Comparison of ENCODE assay signal across 10 mouse cellular contexts in the genomic region with DNA sequence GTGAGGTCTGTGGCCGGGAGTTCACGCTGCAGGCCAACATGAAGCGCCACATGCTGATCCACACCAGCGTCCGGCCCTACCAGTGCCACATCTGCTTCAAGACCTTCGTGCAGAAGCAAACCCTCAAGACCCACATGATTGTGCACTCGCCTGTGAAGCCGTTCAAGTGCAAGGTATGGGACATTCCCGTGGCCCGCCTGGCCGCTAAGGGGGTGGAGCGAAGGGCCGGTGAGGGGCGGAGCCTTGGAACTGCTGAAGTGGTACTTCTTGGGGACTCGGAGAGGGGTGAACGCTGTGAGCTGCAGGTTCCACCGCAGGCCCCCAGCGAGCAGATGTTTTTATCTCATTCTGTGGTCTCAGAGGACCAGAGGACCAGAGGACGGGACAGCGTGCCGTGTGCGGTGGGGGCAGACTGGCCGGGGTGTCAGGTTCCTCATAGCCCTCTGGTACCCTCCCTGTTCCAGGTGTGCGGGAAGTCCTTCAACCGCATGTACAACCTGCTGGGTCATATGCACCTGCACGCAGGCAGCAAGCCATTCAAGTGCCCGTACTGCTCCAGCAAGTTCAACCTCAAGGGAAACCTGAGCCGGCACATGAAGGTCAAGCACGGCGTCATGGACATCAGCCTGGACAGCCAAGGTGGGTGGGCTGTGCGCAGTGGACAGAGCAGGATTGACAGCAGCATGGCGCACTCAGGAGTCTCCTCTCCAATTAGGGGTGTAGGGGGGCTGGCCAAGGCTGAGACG. TPM values are rescaled to one million over a fixed set of nuclear protein-coding genes. Genes with fewer than 3 reads are reported as not detected.
DNase-seq lines count a peak whose midpoint lies in the region; ATAC-seq and TF ChIP-seq lines count a peak whose summit lies in the region.
"Had no signal": no experiment of that assay in that cellular context is flagged by ENCODE, and none has a peak within 500 bp of the region (broad histone marks: within the 10 kb centered on the region; RNA-seq: fewer than 3 reads in every experiment).

No protein-coding gene starts in this region.

- H3K4me2 ChIP-seq in hindbrain, embryonic 12.5 days (replicated peaks), result no peak overlapping the region
- H3K4me2 ChIP-seq in hindbrain, embryonic 14.5 days (replicated peaks), result no peak overlapping the region
- no peak overlapping the region for H3K4me2 ChIP-seq in embryonic facial prominence, embryonic 14.5 days (ENCODE audit: low read depth, low read length)
- peak overlapping the region; percentile 3; the same call in 1 of the 2 replicates for H3K4me2 ChIP-seq in kidney, postnatal 0 days (ENCODE audit: low read length)
- H3K4me2 ChIP-seq: heart, embryonic 13.5 days had no signal

- no peaks in the 10 kb centered on the region for H3K27me3 ChIP-seq in hindbrain, embryonic 12.5 days
- H3K27me3 ChIP-seq in hindbrain, embryonic 14.5 days (ENCODE audit: control insufficient read depth, insufficient read depth, low read length), result no peaks in the 10 kb centered on the region
- no peaks in the 10 kb centered on the region for H3K27me3 ChIP-seq in embryonic facial prominence, embryonic 14.5 days (replicated peaks; ENCODE audit: control insufficient read depth, insufficient read depth, low read length)
- H3K27me3 ChIP-seq in kidney, postnatal 0 days (ENCODE audit: insufficient read depth, low read length), result no peaks in the 10 kb centered on the region
- H3K27me3 ChIP-seq: heart, embryonic 13.5 days had no signal

- H3K4me1 ChIP-seq in hindbrain, embryonic 12.5 days, result no peaks in the 10 kb centered on the region
- no peaks in the 10 kb centered on the region for H3K4me1 ChIP-seq in hindbrain, embryonic 14.5 days (replicated peaks; ENCODE audit: control insufficient read depth, insufficient read depth, low read length)
- no peaks in the 10 kb centered on the region for H3K4me1 ChIP-seq in embryonic facial prominence, embryonic 14.5 days (ENCODE audit: control insufficient read depth, insufficient read depth, low read length)
- no peaks in the 10 kb centered on the region for H3K4me1 ChIP-seq in kidney, postnatal 0 days (replicated peaks; ENCODE audit: insufficient read depth, low read length)

- H3K9me3 ChIP-seq in hindbrain, embryonic 12.5 days (replicated peaks), result no peaks in the 10 kb centered on the region
- H3K9me3 ChIP-seq in hindbrain, embryonic 14.5 days (ENCODE audit: control insufficient read depth, low read length), result no peaks in the 10 kb centered on the region
- no peaks in the 10 kb centered on the region for H3K9me3 ChIP-seq in embryonic facial prominence, embryonic 14.5 days (ENCODE audit: control insufficient read depth, low read length)
- no peaks in the 10 kb centered on the region for H3K9me3 ChIP-seq in kidney, postnatal 0 days (replicated peaks; ENCODE audit: low read length)
- H3K9me3 ChIP-seq: heart, embryonic 13.5 days had no signal

- no peak for DNase-seq in hindbrain, embryonic 14.5 days (ENCODE audit: low spot score)
- DNase-seq in embryonic facial prominence, embryonic 14.5 days (ENCODE audit: low spot score), result no peak
- peak; percentile 49 for DNase-seq in kidney, postnatal 0 days (ENCODE audit: low spot score)
- DNase-seq in lung, postnatal 25 days (ENCODE audit: low spot score), result peak; percentile 70
- DNase-seq in layer of hippocampus, postnatal 10 days (ENCODE audit: low spot score in 2 of 2), result no peak
- no peak for DNase-seq in cerebellum, postnatal 10 days
- no peak for DNase-seq in ovary, adult 18-20 months (ENCODE audit: low spot score)

- no peak overlapping the region for H3K9ac ChIP-seq in hindbrain, embryonic 12.5 days
- H3K9ac ChIP-seq in hindbrain, embryonic 14.5 days, result no peak overlapping the region
- no peak overlapping the region for H3K9ac ChIP-seq in embryonic facial prominence, embryonic 14.5 days (ENCODE audit: low read depth, low read length)
- no peak overlapping the region for H3K9ac ChIP-seq in kidney, postnatal 0 days (ENCODE audit: low read depth, low read length)
- H3K9ac ChIP-seq: heart, embryonic 13.5 days; liver, embryonic 14.5 days had no signal

- peaks cover 84% of the 10 kb centered on the region for H3K36me3 ChIP-seq in hindbrain, embryonic 12.5 days
- H3K36me3 ChIP-seq in hindbrain, embryonic 14.5 days (replicated peaks; ENCODE audit: control insufficient read depth, insufficient read depth), result peaks cover 77% of the 10 kb centered on the region
- H3K36me3 ChIP-seq in embryonic facial prominence, embryonic 14.5 days (ENCODE audit: control insufficient read depth, insufficient read depth, low read length), result peaks cover 91% of the 10 kb centered on the region
- peaks cover 48% of the 10 kb centered on the region for H3K36me3 ChIP-seq in kidney, postnatal 0 days (ENCODE audit: insufficient read depth, low read length)

- no peak for ATAC-seq in hindbrain, embryonic 12.5 days (ENCODE audit: low FRiP score)
- ATAC-seq in hindbrain, embryonic 14.5 days (ENCODE audit: low FRiP score), result no peak
- peak; percentile 9; the same call in 1 of the 2 replicates for ATAC-seq in embryonic facial prominence, embryonic 14.5 days (ENCODE audit: low read depth)
- peak; percentile 53 for ATAC-seq in kidney, postnatal 0 days (replicated peaks; ENCODE audit: low FRiP score, low read depth)

- no peak overlapping the region for H3K4me3 ChIP-seq in hindbrain, embryonic 12.5 days
- H3K4me3 ChIP-seq in hindbrain, embryonic 14.5 days (replicated peaks; ENCODE audit: low read length), result no peak overlapping the region
- H3K4me3 ChIP-seq in embryonic facial prominence, embryonic 14.5 days (ENCODE audit: low read depth, low read length), result no peak overlapping the region
- no peak overlapping the region for H3K4me3 ChIP-seq in kidney, postnatal 0 days (replicated peaks; ENCODE audit: low read depth, low read length)
- H3K4me3 ChIP-seq: heart, embryonic 13.5 days had no signal

- no peak for TF ChIP-seq CTCF in kidney, postnatal 0 days (IDR thresholded peaks at IDR 0.05; ENCODE audit: low read depth)

- 0 out of 2 replicates have a peak overlapping the region, but pooled peaks have one; percentile 23 for H3K27ac ChIP-seq in hindbrain, embryonic 12.5 days
- no peak overlapping the region for H3K27ac ChIP-seq in hindbrain, embryonic 14.5 days
- no peak overlapping the region for H3K27ac ChIP-seq in embryonic facial prominence, embryonic 14.5 days (replicated peaks; ENCODE audit: low read depth, low read length)
- peak overlapping the region; percentile 68 for H3K27ac ChIP-seq in kidney, postnatal 0 days
- H3K27ac ChIP-seq: heart, embryonic 13.5 days; liver, embryonic 14.5 days had no signal

- 84% methylated on average over 33 of the region's 33 CpGs for WGBS in hindbrain, embryonic 12.5 days
- 87% methylated on average over 33 of the region's 33 CpGs for WGBS in hindbrain, embryonic 14.5 days
- 79% methylated on average over 33 of the region's 33 CpGs for WGBS in embryonic facial prominence, embryonic 14.5 days
- 45% methylated on average over 33 of the region's 33 CpGs for WGBS in kidney, postnatal 0 days

RNA-seq across cellular contexts. Expression of a gene that starts 29.0 kb away (rescaled TPM):
- polyA plus RNA-seq in hindbrain, embryonic 12.5 days (2016; fragmentation: Nextera tagmentation; extraction: Ambion mirVana), result 322 and 326 TPM in 2 replicates
- 198 and 205 TPM in 2 replicates for polyA plus RNA-seq in hindbrain, embryonic 14.5 days (2014; fragmentation: Nextera tagmentation; extraction: Ambion mirVana)
- polyA plus RNA-seq in embryonic facial prominence, embryonic 14.5 days (2014; fragmentation: Nextera tagmentation; extraction: Ambion mirVana), result 565 and 594 TPM in 2 replicates
- 630 and 689 TPM in 2 replicates for polyA plus RNA-seq in kidney, postnatal 0 days (2015; fragmentation: Nextera tagmentation; extraction: Ambion mirVana)
- 10 to 100 TPM; 60.9 to 67.7 TPM for total RNA-seq in layer of hippocampus, postnatal 10 days (2021)

Comparison
In these comparisons a context has a peak if more than half of its experiments do, and no peak if none do; other contexts are left out.
1. H3K27ac ChIP-seq: peak in hindbrain, embryonic 12.5 days (single experiment) and kidney, postnatal 0 days (single experiment); none in hindbrain, embryonic 14.5 days (single experiment) and embryonic facial prominence, embryonic 14.5 days (single experiment).
2. ATAC-seq: peak in embryonic facial prominence, embryonic 14.5 days (single experiment) and kidney, postnatal 0 days (single experiment); none in hindbrain, embryonic 12.5 days (single experiment) and hindbrain, embryonic 14.5 days (single experiment).
3. DNase-seq: peak in kidney, postnatal 0 days (single experiment) and lung, postnatal 25 days (single experiment); none in hindbrain, embryonic 14.5 days (single experiment), embryonic facial prominence, embryonic 14.5 days (single experiment), layer of hippocampus, postnatal 10 days (0 of 2), cerebellum, postnatal 10 days (0 of 2) and ovary, adult 18-20 months (single experiment).